Mouse (Mus musculus): ENCODE results near the gene Mgme1.

Mgme1 gene

GRCm38 (mm10) chr2:144265120-144265488 lies 5.4 kb upstream of the Mgme1 start:
- DNase-seq = no peak

- DNase-seq = no peak
These were observed 4.4 kb upstream of the Mgme1 start for GRCm38 (mm10) chr2:144265916-144266683.

GRCm38 (mm10) chr2:144267004-144267730 lies 3.3 kb upstream of the Mgme1 start:
- DNase-seq = no peak

DNA sequence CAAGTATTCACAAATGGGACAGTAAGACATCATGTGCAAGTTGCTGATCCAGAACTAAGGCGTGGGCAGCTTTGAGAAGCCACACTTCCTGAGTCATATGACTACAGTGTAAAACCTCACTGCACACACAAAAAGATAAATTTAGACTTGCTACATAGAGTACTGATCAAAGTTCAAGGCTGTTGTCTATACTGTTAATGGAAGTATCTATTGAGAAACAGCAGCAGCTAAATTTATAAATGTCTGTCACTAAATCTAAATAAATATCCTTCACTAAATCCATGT lies 2.8 kb upstream of the Mgme1 start:
- DNase-seq = no peak

- DNase-seq = no peak
These were observed 1.8 kb upstream of the Mgme1 start for GRCm38 (mm10) chr2:144268446-144269305.

DNA sequence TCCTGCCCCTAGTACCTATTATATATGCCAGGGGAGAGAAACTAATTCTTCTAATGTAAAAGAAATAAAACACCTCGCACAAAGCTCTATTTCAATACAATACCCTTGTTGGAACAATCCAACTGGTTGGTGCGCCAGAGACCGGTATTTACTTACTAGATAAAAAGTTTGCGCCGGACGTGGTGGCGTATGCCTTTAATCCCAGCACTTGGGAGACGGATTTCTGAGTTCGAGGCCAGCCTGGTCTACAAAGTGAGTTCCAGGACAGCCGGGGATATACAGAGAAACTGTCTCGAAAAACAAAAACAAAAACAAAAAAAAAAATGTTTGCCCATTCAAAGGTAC lies 1.2 kb upstream of the Mgme1 start:
- DNase-seq = no peak

DNA sequence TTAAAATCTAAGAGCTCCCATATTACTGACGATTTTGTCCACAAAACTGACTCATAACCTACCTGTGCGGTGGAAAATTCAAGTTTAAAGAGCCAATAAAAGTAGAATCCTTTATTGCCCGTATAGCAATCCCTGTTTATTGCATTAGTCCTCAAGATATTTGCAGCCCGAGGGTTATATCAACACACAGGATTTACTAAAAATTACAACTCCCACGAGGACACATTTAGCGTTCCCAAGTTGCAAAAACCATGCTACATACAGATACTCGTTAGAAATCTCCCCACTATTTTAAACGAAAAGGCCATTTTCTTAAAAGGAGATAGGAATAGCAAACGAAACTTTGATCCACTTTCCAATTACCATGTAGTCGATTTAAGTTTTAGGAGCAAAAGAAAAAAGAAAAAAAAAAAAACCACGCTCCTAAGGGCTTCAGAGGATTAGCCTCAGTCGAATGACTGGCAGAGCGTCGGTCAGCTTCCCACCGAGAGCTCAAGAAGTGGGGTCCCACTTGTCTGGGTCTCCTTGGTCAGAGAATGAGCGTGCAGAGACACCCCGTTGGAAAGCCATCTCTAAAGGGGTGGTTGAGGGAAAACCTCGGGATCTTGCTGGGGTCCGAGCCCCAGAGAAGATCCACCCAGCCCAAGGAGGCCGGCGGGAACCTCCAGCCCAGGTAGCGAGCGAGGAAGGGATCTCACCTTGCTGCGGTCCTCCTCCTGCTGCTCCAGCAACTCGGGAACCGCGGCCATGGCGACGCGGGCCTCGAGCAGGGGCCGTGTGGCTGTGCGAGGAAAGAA lies 586 bp upstream of the Mgme1 start:
- DNase-seq = no peak

DNA sequence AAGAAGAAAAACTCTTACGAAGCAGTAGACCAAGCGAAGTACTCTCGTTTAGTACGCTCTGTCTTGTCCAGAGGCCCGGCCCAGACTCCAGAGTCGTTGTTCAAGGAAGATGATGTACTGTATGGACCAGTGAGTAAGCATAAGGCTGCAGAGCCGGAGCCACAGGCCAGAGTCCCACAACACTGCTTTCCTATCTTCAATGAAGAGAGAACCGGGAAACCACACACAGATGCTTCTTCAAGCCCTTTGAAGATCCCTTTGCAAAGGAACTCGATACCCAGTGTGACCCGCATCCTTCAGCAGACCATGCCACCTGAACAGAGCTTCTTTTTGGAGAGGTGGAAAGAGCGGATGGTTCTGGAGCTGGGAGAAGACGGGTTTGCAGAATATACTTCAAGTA lies 1.6 kb downstream of the Mgme1 start:
- DNase-seq = no peak

DNA sequence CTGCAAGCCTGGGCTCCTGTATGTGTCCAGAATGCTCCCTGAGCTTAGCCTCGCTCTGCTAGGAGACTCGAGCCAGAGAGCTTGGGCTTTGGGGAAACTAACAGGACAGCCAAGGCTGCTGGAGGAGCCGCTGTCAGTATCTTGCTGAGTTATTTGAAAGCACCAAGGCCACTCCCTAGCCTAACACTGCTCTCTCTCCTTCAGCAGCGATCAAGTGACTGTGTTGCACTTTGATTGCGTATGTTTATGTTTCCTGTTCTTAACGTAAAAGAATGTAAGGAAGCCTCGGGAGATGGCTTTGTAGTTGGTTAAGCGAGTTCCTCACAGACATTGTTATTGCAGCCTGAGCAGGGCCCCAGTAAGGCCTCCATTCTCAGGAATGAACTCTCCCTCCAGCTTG lies 4.3 kb downstream of the Mgme1 start:
- no peak for DNase-seq

DNA sequence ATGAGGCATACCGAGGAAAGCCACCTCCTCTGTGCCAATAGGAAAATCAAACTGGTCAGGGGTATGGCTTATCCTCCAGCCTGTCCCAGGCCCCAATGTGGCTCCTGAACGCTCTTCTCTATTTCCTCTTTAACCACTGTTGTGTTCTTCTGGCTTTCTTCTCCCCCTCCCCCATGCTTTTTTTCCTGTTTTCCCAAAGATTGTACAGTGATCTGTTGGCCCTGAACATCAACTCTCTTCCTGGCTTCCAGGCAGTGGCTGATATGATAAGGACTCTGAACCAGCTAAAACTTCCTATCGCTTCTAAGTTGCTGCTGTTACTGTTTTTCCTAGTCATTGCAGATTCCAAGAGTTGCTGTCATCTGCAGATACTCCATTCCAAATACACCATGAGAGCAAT lies 6.4 kb downstream of the Mgme1 start:
- DNase-seq = no peak

GRCm38 (mm10) chr2:144279742-144280141 lies 9.3 kb downstream of the Mgme1 start:
- no peak for DNase-seq

DNA sequence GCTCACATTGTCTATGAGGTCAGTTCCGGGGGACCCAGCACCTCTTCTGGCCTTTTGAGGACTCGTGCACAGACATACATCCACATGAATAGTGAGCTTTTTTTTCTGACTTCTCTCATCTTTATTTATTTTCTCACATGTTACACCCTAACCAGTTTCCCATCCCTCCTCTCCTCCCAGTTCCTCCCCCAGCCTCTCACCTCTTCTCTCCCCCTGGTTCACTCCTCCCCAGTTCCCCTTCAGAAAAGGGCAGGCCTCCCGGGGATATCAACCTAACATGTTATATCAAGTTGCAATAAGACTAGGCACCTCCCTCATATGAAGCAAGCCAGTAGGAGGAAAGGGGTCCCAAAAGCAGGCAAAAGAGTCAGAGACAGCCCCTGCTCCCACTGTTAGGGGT lies 10.1 kb downstream of the Mgme1 start:
- DNase-seq = no peak

- DNase-seq = no peak
These were observed 11.0 kb downstream of the Mgme1 start for GRCm38 (mm10) chr2:144281417-144281816.

GRCm38 (mm10) chr2:144290321-144290720 lies 19.9 kb downstream of the Mgme1 start:
- DNase-seq = no peak

GRCm38 (mm10) chr2:144291600-144292305 lies 21.3 kb downstream of the Mgme1 start:
- no peak for DNase-seq

DNA sequence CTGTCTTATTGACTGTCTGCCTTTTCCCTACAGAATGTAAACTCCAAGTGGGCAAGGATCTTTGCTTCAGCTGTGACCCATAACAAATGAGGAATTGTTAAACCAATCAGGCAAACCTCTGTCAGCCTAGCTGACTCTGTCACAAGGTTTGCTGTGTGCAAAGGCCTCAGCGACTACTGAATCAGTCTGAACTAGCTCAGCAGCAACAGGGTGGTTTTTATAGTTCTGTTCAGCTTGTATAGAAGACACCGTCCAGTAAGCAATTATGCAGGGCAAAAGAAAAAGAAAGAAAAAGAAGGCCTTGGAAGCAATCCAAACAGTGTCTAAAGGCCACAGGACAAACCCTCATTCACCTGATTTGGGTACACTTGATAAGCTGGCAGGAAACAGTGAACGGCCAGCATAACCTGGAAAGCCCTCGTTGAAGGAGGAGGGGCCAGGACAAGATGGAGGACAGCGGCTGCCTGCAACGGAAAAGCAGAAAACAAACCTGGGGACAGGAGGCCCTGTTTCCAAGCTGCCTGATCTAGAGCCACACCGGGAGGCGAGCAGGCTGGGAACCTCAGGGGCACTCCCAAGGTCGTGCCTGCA lies 24.8 kb downstream of the Mgme1 start:
- DNase-seq = no peak

DNA sequence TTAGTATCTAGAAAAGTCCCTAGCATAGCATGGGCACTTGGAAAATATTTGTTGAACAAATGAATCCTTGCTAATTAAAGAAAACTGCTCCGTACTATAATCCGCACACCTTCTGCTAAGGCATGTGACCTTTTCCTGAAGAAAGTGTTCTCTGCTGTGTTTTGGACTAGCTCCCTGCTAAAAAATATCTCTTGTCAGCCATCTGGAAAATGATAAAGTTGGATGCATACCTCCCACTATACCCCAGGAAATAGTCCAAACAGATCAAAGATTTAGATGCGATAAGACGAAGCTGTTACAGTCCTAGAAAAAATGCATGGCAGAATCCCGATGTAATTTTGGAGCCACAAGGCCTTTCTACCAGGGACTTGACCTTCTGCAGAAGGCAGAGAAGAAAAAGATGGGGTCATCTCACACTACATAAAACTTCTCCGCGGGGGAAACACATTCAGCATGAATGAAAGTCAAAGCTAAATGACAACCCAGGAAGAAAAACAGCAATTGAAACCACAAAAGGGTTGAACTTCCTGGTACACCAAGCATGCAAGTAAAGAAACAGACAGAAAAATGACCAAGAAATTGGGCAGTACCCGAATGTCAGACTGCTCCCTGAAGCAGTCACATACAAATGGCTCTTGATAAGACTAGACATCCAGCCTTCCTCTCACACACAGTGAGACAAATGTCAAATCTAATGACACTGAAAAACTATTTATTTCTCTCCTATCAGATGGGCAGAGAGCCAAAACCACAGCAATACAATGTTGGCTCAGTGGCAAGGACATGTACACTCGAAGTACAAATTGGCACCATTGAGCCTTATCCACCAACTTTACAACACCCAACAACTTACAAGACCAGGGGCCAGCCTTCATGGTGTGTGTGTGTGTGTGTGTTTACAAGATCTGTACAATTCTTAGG lies 29.5 kb downstream of the Mgme1 start:
- DNase-seq = no peak

GRCm38 (mm10) chr2:144301101-144301500 lies 30.6 kb downstream of the Mgme1 start:
- no peak for DNase-seq

GRCm38 (mm10) chr2:144305721-144306294 lies 35.3 kb downstream of the Mgme1 start:
- DNase-seq = no peak

DNA sequence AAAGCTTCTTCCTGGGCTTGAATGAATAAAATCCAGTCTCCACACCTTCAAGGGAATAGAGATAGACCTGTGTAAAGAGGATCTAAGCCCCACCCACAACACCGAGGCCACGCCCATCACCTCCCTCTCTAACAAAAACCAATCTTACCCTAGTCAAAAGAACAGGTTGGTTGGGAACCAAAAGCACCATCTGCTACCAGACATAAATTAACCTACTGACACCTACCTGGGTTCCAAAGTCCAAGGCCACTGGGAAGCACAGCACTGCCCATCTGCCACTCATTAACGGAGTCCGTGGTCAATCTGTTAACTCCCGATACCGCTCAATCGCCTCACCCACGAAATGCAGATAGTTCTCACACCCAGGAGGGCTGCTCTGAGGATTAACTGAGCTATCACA lies 38.1 kb downstream of the Mgme1 start:
- peak; percentile 70 for DNase-seq

- DNase-seq = no peak
These were observed 39.8 kb downstream of the Mgme1 start for GRCm38 (mm10) chr2:144310273-144310672.

Measured in cerebellum, adult 11 months (tissue).